Mouse (Mus musculus) intestine, embryonic 16.5 days (tissue): ENCODE measurements at regions not wholly inside any gene's neighbourhood (a gene's known extent, or its start where the extent isn't known, plus 50 kb on each side); places are given as distances from the start of the nearest gene placed in this dataset.

Experiments
- ATAC-seq: fragments of 200-750 bp; cut with Nextera tagmentation; 2 replicates; pipeline ENCODE4 v1.8.0; 2017; ENCODE audit warnings: moderate TSS enrichment, moderate library complexity
- H3K27ac ChIP-seq: fragments of 300-500 bp; sonication (generic); 2 replicates; pipeline ENCODE4 v1.5.1; 2014; ENCODE audit warnings: mild to moderate bottlenecking, low read length
- H3K27me3 ChIP-seq: fragments of 300-500 bp; sonication (generic); replicated peaks from 2 replicates; pipeline ENCODE4 v1.6.1; 2014; ENCODE audit warnings: low read length, control low read depth, mixed read lengths; ENCODE audit not compliant: control insufficient read depth, insufficient read depth
- H3K36me3 ChIP-seq: fragments of 300-500 bp; sonication (generic); 2 replicates; pipeline ENCODE4 v1.6.1; 2014; ENCODE audit warnings: low read length, control low read depth; ENCODE audit not compliant: control insufficient read depth, insufficient read depth
- H3K4me1 ChIP-seq: fragments of 300-500 bp; sonication (generic); 2 replicates; pipeline ENCODE4 v1.6.1; 2014; ENCODE audit warnings: low read length, control low read depth, mixed read lengths; ENCODE audit not compliant: control insufficient read depth, insufficient read depth
- H3K4me2 ChIP-seq: fragments of 300-500 bp; sonication (generic); 2 replicates; pipeline ENCODE4 v1.6.1; 2014; ENCODE audit warnings: low read depth, low read length, control low read depth
- H3K4me3 ChIP-seq: fragments of 300-500 bp; sonication (generic); 2 replicates; pipeline ENCODE4 v1.5.1; 2014; ENCODE audit warnings: mild to moderate bottlenecking, low read length
- H3K9ac ChIP-seq: fragments of 300-500 bp; sonication (generic); 2 replicates; pipeline ENCODE4 v1.6.1; 2014; ENCODE audit warnings: low read depth, low read length
- H3K9me3 ChIP-seq: fragments of 300-500 bp; sonication (generic); 2 replicates; pipeline ENCODE4 v1.6.1; 2016; ENCODE audit warnings: low read length, control low read depth; ENCODE audit not compliant: control insufficient read depth
- WGBS: fragments of 180-500 bp; shearing (Covaris S2); extraction: QIAGEN DNeasy Blood & Tissue Kit; methylation state at CpG from one replicate; pipeline ENCODE4 v1.1.7; 2014; 5-methylcytosine and 5-hydroxymethylcytosine counted together

GRCm38 (mm10) chr17:14545822-14546473 is 148.1 kb downstream of the Thbs2 start:
- no peaks in the 10 kb centered on the region for H3K27me3 ChIP-seq
- no peak overlapping the region for H3K27ac ChIP-seq
- H3K36me3 ChIP-seq = no peaks in the 10 kb centered on the region
- H3K9me3 ChIP-seq = no peaks in the 10 kb centered on the region
- H3K9ac ChIP-seq = no peak overlapping the region
- H3K4me3 ChIP-seq = no peak overlapping the region
- no peak for ATAC-seq
- no peak overlapping the region for H3K4me2 ChIP-seq
- 37% methylated on average over 16 of the region's 16 CpGs for WGBS
- H3K4me1 ChIP-seq = no peaks in the 10 kb centered on the region

GRCm38 (mm10) chr17:14544343-14545002 is 149.6 kb downstream of the Thbs2 start:
- H3K27me3 ChIP-seq = no peaks in the 10 kb centered on the region
- H3K36me3 ChIP-seq = no peaks in the 10 kb centered on the region
- WGBS = 42% methylated on average over 4 of the region's 4 CpGs
- H3K4me1 ChIP-seq = peaks cover 5% of the 10 kb centered on the region
- H3K4me2 ChIP-seq = no peak overlapping the region
- no peak overlapping the region for H3K4me3 ChIP-seq
- H3K9ac ChIP-seq = no peak overlapping the region
- 0 out of 2 replicates have a peak, but pooled peaks have one; percentile 14 for ATAC-seq
- H3K27ac ChIP-seq = no peak overlapping the region
- H3K9me3 ChIP-seq = no peaks in the 10 kb centered on the region

GRCm38 (mm10) chr17:14541035-14541434 is 153.0 kb downstream of the Thbs2 start:
- Histone ChIP-seq H3K27ac (peak overlapping the region; percentile 69), H3K27me3 (no peaks in the 10 kb centered on the region), H3K9me3 (no peaks in the 10 kb centered on the region), H3K9ac (no peak overlapping the region), H3K36me3 (no peaks in the 10 kb centered on the region), H3K4me3 (no peak overlapping the region), H3K4me1 (peaks cover 6% of the 10 kb centered on the region), H3K4me2 (no peak overlapping the region)
- no peak for ATAC-seq
- WGBS = 61% methylated on average over 8 of the region's 8 CpGs

GRCm38 (mm10) chr17:14540269-14540975 is 153.6 kb downstream of the Thbs2 start:
- Histone ChIP-seq H3K36me3 (no peaks in the 10 kb centered on the region), H3K4me2 (no peak overlapping the region), H3K27me3 (no peaks in the 10 kb centered on the region), H3K4me1 (peaks cover 6% of the 10 kb centered on the region), H3K9ac (no peak overlapping the region), H3K27ac (peak overlapping the region; percentile 69), H3K9me3 (no peaks in the 10 kb centered on the region), H3K4me3 (no peak overlapping the region)
- peak; percentile 82 for ATAC-seq
- WGBS = 27% methylated on average over 5 of the region's 5 CpGs

- Histone ChIP-seq H3K4me3 (no peak overlapping the region), H3K27me3 (no peaks in the 10 kb centered on the region), H3K4me2 (no peak overlapping the region), H3K9me3 (no peaks in the 10 kb centered on the region), H3K36me3 (no peaks in the 10 kb centered on the region), H3K9ac (no peak overlapping the region), H3K4me1 (peaks cover 8% of the 10 kb centered on the region), H3K27ac (peak overlapping the region; percentile 69)
- ATAC-seq = no peak
- 25% methylated on average over 3 of the region's 3 CpGs for WGBS
Observed at GRCm38 (mm10) chr17:14539651-14540050, 154.4 kb downstream of the Thbs2 start.

- no peak overlapping the region for H3K4me2 ChIP-seq
- no peaks in the 10 kb centered on the region for H3K36me3 ChIP-seq
- ATAC-seq = no peak
- H3K9ac ChIP-seq = no peak overlapping the region
- no peak overlapping the region for H3K4me3 ChIP-seq
- 42% methylated on average over 3 of the region's 3 CpGs for WGBS
- no peaks in the 10 kb centered on the region for H3K27me3 ChIP-seq
- H3K9me3 ChIP-seq = no peaks in the 10 kb centered on the region
- no peak overlapping the region for H3K27ac ChIP-seq
- H3K4me1 ChIP-seq = peaks cover 12% of the 10 kb centered on the region
Observed at GRCm38 (mm10) chr17:14539191-14539590, 154.8 kb downstream of the Thbs2 start.

- no peak overlapping the region for H3K27ac ChIP-seq
- WGBS = 73% methylated on average over 3 of the region's 3 CpGs
- H3K4me1 ChIP-seq = peaks cover 15% of the 10 kb centered on the region
- ATAC-seq = no peak
- no peaks in the 10 kb centered on the region for H3K36me3 ChIP-seq
- H3K4me2 ChIP-seq = no peak overlapping the region
- H3K27me3 ChIP-seq = no peaks in the 10 kb centered on the region
- no peaks in the 10 kb centered on the region for H3K9me3 ChIP-seq
- H3K4me3 ChIP-seq = no peak overlapping the region
- no peak overlapping the region for H3K9ac ChIP-seq
Observed at GRCm38 (mm10) chr17:14538527-14538926, 155.5 kb downstream of the Thbs2 start.

GRCm38 (mm10) chr17:14532979-14533314 is 161.1 kb downstream of the Thbs2 start:
- no peaks in the 10 kb centered on the region for H3K27me3 ChIP-seq
- H3K27ac ChIP-seq = 0 out of 2 replicates have a peak overlapping the region, but pooled peaks have one; percentile 1
- no peak overlapping the region for H3K4me2 ChIP-seq
- 70% methylated on average over 4 of the region's 4 CpGs for WGBS
- no peaks in the 10 kb centered on the region for H3K9me3 ChIP-seq
- peaks cover 9% of the 10 kb centered on the region for H3K4me1 ChIP-seq
- H3K9ac ChIP-seq = no peak overlapping the region
- no peaks in the 10 kb centered on the region for H3K36me3 ChIP-seq
- no peak overlapping the region for H3K4me3 ChIP-seq
- no peak for ATAC-seq

- WGBS = 63% methylated on average over 8 of the region's 8 CpGs
- H3K9me3 ChIP-seq = no peaks in the 10 kb centered on the region
- no peak overlapping the region for H3K4me2 ChIP-seq
- H3K27me3 ChIP-seq = no peaks in the 10 kb centered on the region
- no peaks in the 10 kb centered on the region for H3K36me3 ChIP-seq
- peaks cover 9% of the 10 kb centered on the region for H3K4me1 ChIP-seq
- H3K4me3 ChIP-seq = no peak overlapping the region
- H3K9ac ChIP-seq = no peak overlapping the region
- ATAC-seq = peak; percentile 68
- peak overlapping the region; percentile 1; the same call in 1 of the 2 replicates for H3K27ac ChIP-seq
Observed at GRCm38 (mm10) chr17:14532298-14532978, 161.6 kb downstream of the Thbs2 start.
